Mouse (Mus musculus) erythroblast, embryonic 14.5 days (primary cell): ENCODE measurements around the gene Zfp963. TPM values are rescaled to one million over a fixed set of nuclear protein-coding genes. Genes with fewer than 3 reads are reported as not detected.
"Not testable (repeated sequence)": the region's sequence is repeated elsewhere in the genome, so short reads cannot be mapped to it uniquely, and the experiment has no call there.

ENCODE experiments used
- H3K27me3 ChIP-seq: 2 replicates; pipeline ENCODE4 v1.6.1; 2012; ENCODE audit warnings: inconsistent platforms; ENCODE audit not compliant: control insufficient read depth
- H3K36me3 ChIP-seq: 2 replicates; pipeline ENCODE4 v1.6.1; 2012; ENCODE audit warnings: mild to moderate bottlenecking, inconsistent platforms; ENCODE audit not compliant: control insufficient read depth
- H3K4me1 ChIP-seq: 2 replicates; pipeline ENCODE4 v1.6.1; 2012; ENCODE audit warnings: inconsistent platforms; ENCODE audit not compliant: control insufficient read depth
- H3K4me3 ChIP-seq: replicated peaks from 2 replicates; pipeline ENCODE3; 2012; ENCODE audit warnings: moderate library complexity, mild to moderate bottlenecking, inconsistent platforms
- H3K9me3 ChIP-seq: 2 replicates; pipeline ENCODE4 v1.6.1; 2012; ENCODE audit warnings: low read length, inconsistent platforms, mixed read lengths; ENCODE audit not compliant: control insufficient read depth
- GATA1 ChIP-seq: IDR thresholded peaks from 2 replicates; pipeline ENCODE4 v1.6.1; 2012; ENCODE audit warnings: low read length, inconsistent platforms, mixed read lengths
- TAL1 ChIP-seq: IDR thresholded peaks from 3 replicates; pipeline ENCODE4 v1.6.1; 2012; ENCODE audit warnings: low read length, inconsistent platforms, mixed read lengths
- polyA plus RNA-seq: library from polyadenylated mRNA; stranded (reverse); fragments of >175 nt; gene quantifications from 2 replicates; pipeline ENCODE4 v1.2.3, GENCODE M21; 2012

Gene Zfp963
- polyA plus RNA-seq, 1 experiment = 0.10 TPM

DNA sequence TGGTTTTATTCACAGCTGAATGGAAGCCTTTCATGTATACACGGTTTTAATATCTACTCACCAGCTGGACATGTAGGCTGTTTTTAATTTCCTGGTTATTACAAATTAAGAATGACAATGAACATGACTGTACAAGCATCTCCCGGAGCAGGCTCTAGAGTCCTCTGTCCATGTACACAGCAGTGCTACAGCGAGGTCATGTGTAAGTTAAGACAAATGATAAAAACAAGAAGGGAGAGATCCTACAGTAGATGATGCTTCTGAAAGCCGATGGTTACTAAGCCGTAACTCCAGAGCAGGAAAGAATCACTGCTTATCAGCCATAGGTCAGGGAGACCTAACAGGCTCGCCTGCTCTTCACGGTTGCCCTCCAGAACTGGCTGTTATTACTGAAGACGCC lies 36.3 kb downstream of the Zfp963 start:
- TF ChIP-seq TAL1 = no peak
- no peak for TF ChIP-seq GATA1
- Histone ChIP-seq H3K27me3 (no peaks in the 10 kb centered on the region), H3K36me3 (peaks cover 49% of the 10 kb centered on the region), H3K9me3 (0 out of 2 replicates have a peak, but pooled peaks cover 1% of the 10 kb centered on the region), H3K4me1 (peaks cover 23% of the 10 kb centered on the region), H3K4me3 (no peak overlapping the region)

GRCm38 (mm10) chr8:69710624-69711023 lies 39.1 kb downstream of the Zfp963 start, which contains the start of gene Zfp869:
Gene Zfp869, minus strand, starts transcription at chr8:69710724.
- H3K27me3 ChIP-seq, H3K4me3 ChIP-seq: not testable (repeated sequence)
- Histone ChIP-seq H3K36me3 (peaks cover 77% of the 10 kb centered on the region), H3K4me1 (peaks cover 15% of the 10 kb centered on the region), H3K9me3 (peaks cover 20% of the 10 kb centered on the region)

GRCm38 (mm10) chr8:69701810-69702209 lies 48.0 kb downstream of the Zfp963 start:
- H3K4me3 ChIP-seq = no peak overlapping the region
- TF ChIP-seq GATA1 = no peak
- TF ChIP-seq TAL1 = no peak
- H3K27me3 ChIP-seq = no peaks in the 10 kb centered on the region
- peaks cover 14% of the 10 kb centered on the region for H3K9me3 ChIP-seq
- H3K36me3 ChIP-seq = peaks cover 36% of the 10 kb centered on the region
- H3K4me1 ChIP-seq = no peaks in the 10 kb centered on the region

Other genes with a start within 250 kb of the Zfp963 start
- gene Gm7697, start 227.0 kb downstream of the Zfp963 start, polyA plus RNA-seq = not detected in 2 replicates
- 0.11 and 0.16 TPM in 2 replicates for gene Zfp868, start 124.4 kb downstream of the Zfp963 start, polyA plus RNA-seq
- gene Zfp964, start 95.5 kb downstream of the Zfp963 start, polyA plus RNA-seq = not detected in 2 replicates
- 0.08 and 0.14 TPM in 2 replicates for gene Zfp869, start 39.2 kb downstream of the Zfp963 start, polyA plus RNA-seq
- not detected in 2 replicates for gene Gm20422, start 24.9 kb upstream of the Zfp963 start, polyA plus RNA-seq
- gene Atp13a1, start 41.2 kb upstream of the Zfp963 start, polyA plus RNA-seq = 2.2 and 2.3 TPM in 2 replicates
- 0.07 and 0.09 TPM in 2 replicates for gene Zfp866, start 41.2 kb upstream of the Zfp963 start, polyA plus RNA-seq
- 0.22 and 0.32 TPM in 2 replicates for gene Gmip, start 58.7 kb upstream of the Zfp963 start, polyA plus RNA-seq
- 0.01 TPM in 1 of 2 replicates, not detected in the other for gene Lpar2, start 72.5 kb upstream of the Zfp963 start, polyA plus RNA-seq
- gene Pbx4, start 82.5 kb upstream of the Zfp963 start, polyA plus RNA-seq = 0.13 and 0.24 TPM in 2 replicates
- not detected in 2 replicates for gene Cilp2, start 137.7 kb upstream of the Zfp963 start, polyA plus RNA-seq
- 0.10 and 0.18 TPM in 2 replicates for gene Tssk6, start 152.2 kb upstream of the Zfp963 start, polyA plus RNA-seq
- gene Ndufa13, start 152.6 kb upstream of the Zfp963 start, polyA plus RNA-seq = 18.1 and 19.7 TPM in 2 replicates
- gene Yjefn3, start 152.7 kb upstream of the Zfp963 start, polyA plus RNA-seq = 0.17 and 0.58 TPM in 2 replicates
- gene Gatad2a, start 246.4 kb upstream of the Zfp963 start, polyA plus RNA-seq = 5.9 and 8.1 TPM in 2 replicates